Mouse (Mus musculus) kidney, postnatal 0 days (tissue): ENCODE measurements around the gene Cuedc1. TPM values are rescaled to one million over a fixed set of nuclear protein-coding genes. Genes with fewer than 3 reads are reported as not detected.

ENCODE experiments used
- ATAC-seq: fragments of 200-750 bp; cut with Nextera tagmentation; replicated peaks from 2 replicates; pipeline ENCODE4 v1.8.0; 2017; ENCODE audit warnings: low read depth, moderate number of reproducible peaks, moderate TSS enrichment, moderate library complexity; ENCODE audit not compliant: low FRiP score
- DNase-seq: peaks from one replicate; pipeline ENCODE4 v3.0.0-alpha.2; 2016; ENCODE audit warnings: low spot score
- H3K27ac ChIP-seq: fragments of 300-500 bp; sonication (generic); 2 replicates; pipeline ENCODE4 v1.5.1; 2014; ENCODE audit warnings: mild to moderate bottlenecking
- H3K27me3 ChIP-seq: fragments of 300-500 bp; sonication (generic); 2 replicates; pipeline ENCODE4 v1.6.1; 2014; ENCODE audit warnings: low read length, mixed read lengths; ENCODE audit not compliant: insufficient read depth
- H3K36me3 ChIP-seq: fragments of 300-500 bp; sonication (generic); 2 replicates; pipeline ENCODE4 v1.6.1; 2014; ENCODE audit warnings: low read length, mixed read lengths; ENCODE audit not compliant: insufficient read depth
- H3K4me1 ChIP-seq: fragments of 300-500 bp; sonication (generic); replicated peaks from 2 replicates; pipeline ENCODE4 v1.6.1; 2014; ENCODE audit warnings: antibody characterized with exemption, low read length, mixed read lengths; ENCODE audit not compliant: insufficient read depth
- H3K4me2 ChIP-seq: fragments of 300-500 bp; sonication (generic); 2 replicates; pipeline ENCODE4 v1.6.1; 2014; ENCODE audit warnings: mild to moderate bottlenecking, low read length, moderate library complexity, mixed read lengths
- H3K4me3 ChIP-seq: fragments of 300-500 bp; sonication (generic); replicated peaks from 2 replicates; pipeline ENCODE4 v1.5.1; 2014; ENCODE audit warnings: low read depth, low read length
- H3K9ac ChIP-seq: fragments of 300-500 bp; sonication (generic); 2 replicates; pipeline ENCODE4 v1.6.1; 2014; ENCODE audit warnings: low read depth, low read length
- H3K9me3 ChIP-seq: fragments of 300-500 bp; sonication (generic); replicated peaks from 2 replicates; pipeline ENCODE4 v1.6.1; 2016; ENCODE audit warnings: low read length, inconsistent platforms, mixed read lengths
- CTCF ChIP-seq: IDR thresholded peaks from 2 replicates; pipeline ENCODE4 v1.5.1; 2016; ENCODE audit warnings: antibody characterized with exemption, low read depth, mild to moderate bottlenecking, moderate library complexity
- WGBS: fragments of 180-500 bp; shearing (Covaris S2); extraction: QIAGEN DNeasy Blood & Tissue Kit; methylation state at CpG from one replicate; pipeline ENCODE4 v1.1.7; 2014; 5-methylcytosine and 5-hydroxymethylcytosine counted together
- polyA plus RNA-seq: library from polyadenylated mRNA; unstranded; fragments of >200 nt; fragmentation: Nextera tagmentation; extraction: Ambion mirVana; gene quantifications from 2 replicates; pipeline ENCODE4 v1.2.1, GENCODE M21; 2015

Gene Cuedc1
- polyA plus RNA-seq, 1 experiment from 2014 or later = 16.4 TPM

GRCm38 (mm10) chr11:88240275-88240674, 142.4 kb downstream of the Cuedc1 start:
- H3K27me3 ChIP-seq = no peaks in the 10 kb centered on the region
- H3K9me3 ChIP-seq = no peaks in the 10 kb centered on the region
- H3K36me3 ChIP-seq = no peaks in the 10 kb centered on the region
- H3K27ac ChIP-seq = 0 out of 2 replicates have a peak overlapping the region, but pooled peaks have one; percentile 60
- DNase-seq (no peak), ATAC-seq (no peak)
- no peak overlapping the region for H3K4me2 ChIP-seq
- TF ChIP-seq CTCF = no peak
- no peak overlapping the region for H3K4me3 ChIP-seq
- 80% methylated on average over 10 of the region's 10 CpGs for WGBS
- no peak overlapping the region for H3K9ac ChIP-seq
- H3K4me1 ChIP-seq = peaks cover 24% of the 10 kb centered on the region

- no peak for TF ChIP-seq CTCF
- DNase-seq = peak; percentile 67
- H3K9ac ChIP-seq = no peak overlapping the region
These were observed 143.0 kb downstream of the Cuedc1 start for GRCm38 (mm10) chr11:88240736-88241353.

DNA sequence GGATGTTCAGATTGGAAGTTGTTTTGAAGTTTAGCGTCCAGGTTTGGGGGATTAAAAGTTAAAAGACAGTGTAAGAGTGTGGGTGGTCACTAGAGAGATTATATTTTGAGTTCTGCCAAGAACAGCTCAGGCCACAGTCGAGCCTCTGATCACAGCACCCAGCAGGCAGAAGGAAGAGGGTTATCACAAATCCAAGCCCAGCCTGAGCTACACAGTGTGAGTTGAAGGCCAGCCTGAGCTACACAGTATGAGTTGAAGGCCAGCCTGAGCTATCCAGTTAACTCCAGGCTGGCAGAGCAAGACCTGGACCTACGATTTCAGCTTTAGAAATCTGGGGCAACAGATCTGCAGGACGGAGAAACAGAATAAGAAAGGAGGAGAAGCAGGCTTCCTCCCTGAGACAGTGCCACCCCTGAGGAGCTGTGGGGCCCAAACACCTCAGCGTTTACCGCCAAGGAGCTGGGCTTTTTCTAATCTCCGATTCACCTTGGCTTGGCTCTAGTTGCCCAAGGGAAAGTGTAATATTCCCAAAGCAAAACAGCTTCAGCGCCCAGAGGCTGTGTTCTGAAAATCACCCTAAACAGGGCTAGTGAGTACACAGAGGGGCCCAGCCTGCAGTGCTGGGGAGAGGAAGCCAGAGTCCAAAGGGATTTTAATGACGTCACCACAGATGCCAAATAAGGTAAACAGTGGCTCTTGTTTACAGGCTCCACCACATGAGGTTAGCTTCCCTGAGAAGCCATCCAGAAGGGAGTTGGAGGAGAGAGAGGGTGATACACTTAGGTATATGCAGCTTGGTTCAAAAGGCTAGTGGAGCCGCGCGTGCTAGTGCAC, 143.8 kb downstream of the Cuedc1 start:
- peak overlapping the region; percentile 64; the same call in 1 of the 2 replicates for H3K27ac ChIP-seq

More at GRCm38 (mm10) chr11:88240736-88241353, 143.0 kb downstream of the Cuedc1 start:
- H3K36me3 ChIP-seq = no peaks in the 10 kb centered on the region
- no peaks in the 10 kb centered on the region for H3K9me3 ChIP-seq
- peaks cover 20% of the 10 kb centered on the region for H3K4me1 ChIP-seq
- WGBS = 11% methylated on average over 10 of the region's 10 CpGs
- no peaks in the 10 kb centered on the region for H3K27me3 ChIP-seq
- no peak for ATAC-seq
- H3K4me2 ChIP-seq = no peak overlapping the region
- peak overlapping the region; percentile 60; the same call in 1 of the 2 replicates for H3K27ac ChIP-seq
- no peak overlapping the region for H3K4me3 ChIP-seq

More for the DNA sequence above, 143.8 kb downstream of the Cuedc1 start:
- Histone ChIP-seq H3K4me1 (peaks cover 15% of the 10 kb centered on the region; the same call in 1 of the 2 replicates), H3K27me3 (no peaks in the 10 kb centered on the region), H3K36me3 (no peaks in the 10 kb centered on the region), H3K4me2 (no peak overlapping the region), H3K9ac (0 out of 2 replicates have a peak overlapping the region, but pooled peaks have one; percentile 19), H3K9me3 (no peaks in the 10 kb centered on the region), H3K4me3 (no peak overlapping the region)
- peak; percentile 81; the same call in 1 of the 2 replicates for ATAC-seq
- DNase-seq = peak; percentile 57
- TF ChIP-seq CTCF = no peak
- WGBS = 52% methylated on average over 12 of the region's 12 CpGs

Other genes starting within 250 kb of the Cuedc1 start
- 10.1 and 12.2 TPM in 2 replicates for gene Mks1, start 244.8 kb upstream of the Cuedc1 start, polyA plus RNA-seq
- gene Epx, start 222.5 kb upstream of the Cuedc1 start, polyA plus RNA-seq = 1.2 and 1.8 TPM in 2 replicates
- not detected in 2 replicates for gene Olfr462, start 205.8 kb upstream of the Cuedc1 start, polyA plus RNA-seq
- gene Olfr463, start 200.7 kb upstream of the Cuedc1 start, polyA plus RNA-seq = not detected in 2 replicates
- gene Olfr464, start 177.1 kb upstream of the Cuedc1 start, polyA plus RNA-seq = not detected in 2 replicates
- gene Dynll2, start 110.5 kb upstream of the Cuedc1 start, polyA plus RNA-seq = 24.0 and 24.7 TPM in 2 replicates
- gene Srsf1, start 50.7 kb upstream of the Cuedc1 start, polyA plus RNA-seq = 187 and 206 TPM in 2 replicates
- 38.8 and 39.8 TPM in 2 replicates for gene Vezf1, start 29.8 kb upstream of the Cuedc1 start, polyA plus RNA-seq
- 76.3 and 77.7 TPM in 2 replicates for gene Mrps23, start 106.3 kb downstream of the Cuedc1 start, polyA plus RNA-seq
- gene Ccdc182, start 196.0 kb downstream of the Cuedc1 start, polyA plus RNA-seq = 4.2 TPM in 2 replicates